Comparison of ENCODE assay signal across 8 mouse cellular contexts in the genomic region with DNA sequence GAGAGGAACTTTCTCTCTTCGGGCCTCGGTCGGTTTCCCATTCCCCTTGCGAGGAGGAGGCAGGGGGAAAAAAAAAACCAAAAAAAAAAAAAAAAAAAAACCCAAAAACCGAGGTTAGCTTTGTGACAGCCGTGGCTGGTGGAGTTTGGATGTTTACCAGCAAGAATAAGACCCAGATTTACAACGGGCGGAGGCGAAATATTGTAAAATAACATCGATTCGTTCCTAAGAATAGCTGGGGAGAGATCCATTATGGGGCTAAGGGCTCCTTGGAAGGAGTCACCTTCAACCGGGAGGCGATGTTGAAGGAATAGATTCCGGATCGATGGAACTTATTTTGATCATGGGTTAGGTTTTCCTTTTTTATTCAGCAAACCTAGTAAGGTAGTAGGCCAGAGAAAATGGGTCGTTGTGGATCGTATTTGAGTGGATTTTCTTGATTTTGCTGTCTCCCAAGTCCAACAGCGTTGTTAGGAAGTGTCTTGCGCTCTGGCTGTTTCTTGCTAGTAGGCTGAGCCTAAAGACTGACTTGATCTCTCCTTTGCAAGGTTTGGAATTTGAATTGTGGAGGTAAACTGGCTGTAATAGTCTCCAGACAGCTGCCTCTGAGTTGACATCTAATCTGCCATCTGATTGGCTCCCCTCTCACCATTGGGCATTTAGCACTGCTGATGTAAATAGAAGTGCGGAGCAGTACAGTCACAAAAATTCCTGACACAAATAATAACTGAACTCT. TPM values are rescaled to one million over a fixed set of nuclear protein-coding genes. Genes with fewer than 3 reads are reported as not detected.
A peak's percentile ranks its signal among the peaks of the same experiment; 100 is the strongest.
DNase-seq lines count a peak whose midpoint lies in the region; ATAC-seq and TF ChIP-seq lines count a peak whose summit lies in the region.

No protein-coding gene starts in this region.

- under 1% methylated on average over 20 of the region's 20 CpGs for WGBS in spleen, adult 2 months
- 0% methylated on average over 20 of the region's 20 CpGs for WGBS in forebrain, embryonic 13.5 days

- peak overlapping the region; percentile 99 for H3K27ac ChIP-seq in spleen, adult 2 months (ENCODE audit: insufficient read depth, low read length)
- H3K27ac ChIP-seq in forebrain, embryonic 13.5 days = peak overlapping the region; percentile 100

- ATAC-seq in forebrain, embryonic 13.5 days = no peak

- peak overlapping the region; percentile 100 for H3K9ac ChIP-seq in forebrain, embryonic 13.5 days

- H3K27me3 ChIP-seq in spleen, adult 2 months (ENCODE audit: control insufficient read depth, insufficient read depth, low read length) = peaks cover 2% of the 10 kb centered on the region; the same call in 1 of the 2 replicates
- 0 out of 2 replicates have a peak, but pooled peaks cover 4% of the 10 kb centered on the region for H3K27me3 ChIP-seq in forebrain, embryonic 13.5 days
- no peaks in the 10 kb centered on the region for H3K27me3 ChIP-seq in splenic B cell, adult 2 months (ENCODE audit: control insufficient read depth, insufficient read depth, low read length, poor library complexity, severe bottlenecking)

- H3K4me1 ChIP-seq in spleen, adult 2 months (ENCODE audit: control insufficient read depth, insufficient read depth, insufficient read length) = peaks cover 10% of the 10 kb centered on the region
- H3K4me1 ChIP-seq in forebrain, embryonic 13.5 days = peaks cover 45% of the 10 kb centered on the region

- peak overlapping the region; percentile 79 for H3K4me2 ChIP-seq in forebrain, embryonic 13.5 days

- TF ChIP-seq POLR2A in spleen, adult 2 months (IDR thresholded peaks at IDR 0.05; ENCODE audit: low read depth, low read length) = no peak; the same call in 1 of the 2 replicates

- no peaks in the 10 kb centered on the region for H3K9me3 ChIP-seq in forebrain, embryonic 13.5 days (replicated peaks)

- peak overlapping the region; percentile 77 for H3K4me3 ChIP-seq in spleen, adult 2 months (ENCODE audit: extremely low read depth, insufficient read depth, insufficient read length)
- peak overlapping the region; percentile 80 for H3K4me3 ChIP-seq in forebrain, embryonic 13.5 days

- TF ChIP-seq CTCF in spleen, adult 2 months (IDR thresholded peaks at IDR 0.05; ENCODE audit: extremely low read depth, insufficient read depth, insufficient read length, insufficient replicate concordance) = no peak

- no peak for DNase-seq in spleen, adult 2 months (ENCODE audit: low read depth in 1 of 2, low spot score in 2 of 2)
- no peak for DNase-seq in spleen, postnatal 4 days (ENCODE audit: low spot score in 2 of 2)
- peak; percentile 94 for DNase-seq in brain, adult 2 months (ENCODE audit: low read depth, low spot score)
- peak; percentile 47 to 53 for DNase-seq in kidney, adult 8-10 months
- peak; percentile 49 for DNase-seq in lung, postnatal 10 days
- DNase-seq in splenic B cell, adult 2 months (ENCODE audit: low read depth, low spot score) = peak; percentile 66
- DNase-seq in ovary, postnatal 10 days (ENCODE audit: low spot score) = no peak

- no peaks in the 10 kb centered on the region for H3K36me3 ChIP-seq in spleen, adult 2 months (ENCODE audit: control insufficient read depth, insufficient read depth, low read length)
- H3K36me3 ChIP-seq in forebrain, embryonic 13.5 days (ENCODE audit: poor library complexity, severe bottlenecking) = no peaks in the 10 kb centered on the region
- H3K36me3 ChIP-seq in splenic B cell, adult 2 months (ENCODE audit: control insufficient read depth, insufficient read depth, low read length, poor library complexity, severe bottlenecking) = 0 out of 2 replicates have a peak, but pooled peaks cover 2% of the 10 kb centered on the region

RNA-seq across cellular contexts. Expression of gene Arid1b, which starts 2.9 kb away (rescaled TPM):
- 53.5 and 78.8 TPM in 2 replicates for polyA plus RNA-seq in spleen, adult 2 months (2012; rRNA removed)
- 11.7 and 12.9 TPM in 2 replicates for polyA plus RNA-seq in forebrain, embryonic 13.5 days (2015; fragmentation: Nextera tagmentation; extraction: Ambion mirVana)

Comparison
In these comparisons a context has a peak if more than half of its experiments do, and no peak if none do; other contexts are left out.
1. DNase-seq: peak in brain, adult 2 months (single experiment), kidney, adult 8-10 months (2 of 2), lung, postnatal 10 days (single experiment) and splenic B cell, adult 2 months (single experiment); none in spleen, adult 2 months (0 of 2), spleen, postnatal 4 days (0 of 2) and ovary, postnatal 10 days (single experiment).